Mouse (Mus musculus) intestine, postnatal 0 days (tissue): ENCODE measurements around the gene Adamts12. TPM values are rescaled to one million over a fixed set of nuclear protein-coding genes. Genes with fewer than 3 reads are reported as not detected.

ENCODE experiments used
- ATAC-seq: fragments of 200-750 bp; cut with Nextera tagmentation; 2 replicates; pipeline ENCODE4 v1.8.0; 2017; ENCODE audit warnings: mild to moderate bottlenecking, moderate TSS enrichment, moderate library complexity
- H3K27ac ChIP-seq: fragments of 300-500 bp; sonication (generic); 2 replicates; pipeline ENCODE4 v1.5.1; 2014; ENCODE audit warnings: mild to moderate bottlenecking, low read depth, low read length, moderate library complexity
- H3K27me3 ChIP-seq: fragments of 300-500 bp; sonication (generic); replicated peaks from 2 replicates; pipeline ENCODE4 v1.6.1; 2014; ENCODE audit warnings: low read length, mixed read lengths; ENCODE audit not compliant: control insufficient read depth, insufficient read depth
- H3K36me3 ChIP-seq: fragments of 300-500 bp; sonication (generic); 2 replicates; pipeline ENCODE4 v1.6.1; 2014; ENCODE audit warnings: mild to moderate bottlenecking, moderate library complexity; ENCODE audit not compliant: control insufficient read depth, insufficient read depth
- H3K4me1 ChIP-seq: fragments of 300-500 bp; sonication (generic); replicated peaks from 2 replicates; pipeline ENCODE4 v1.6.1; 2014; ENCODE audit warnings: antibody characterized with exemption, low read length, mixed read lengths; ENCODE audit not compliant: control insufficient read depth, insufficient read depth
- H3K4me2 ChIP-seq: fragments of 300-500 bp; sonication (generic); replicated peaks from 2 replicates; pipeline ENCODE4 v1.6.1; 2014; ENCODE audit warnings: low read depth, mild to moderate bottlenecking, moderate library complexity
- H3K4me3 ChIP-seq: fragments of 300-500 bp; sonication (generic); 2 replicates; pipeline ENCODE4 v1.5.1; 2014; ENCODE audit warnings: low read depth, low read length
- H3K9ac ChIP-seq: fragments of 300-500 bp; sonication (generic); 2 replicates; pipeline ENCODE4 v1.6.1; 2014; ENCODE audit warnings: mild to moderate bottlenecking, low read depth, low read length
- H3K9me3 ChIP-seq: fragments of 300-500 bp; sonication (generic); 2 replicates; pipeline ENCODE4 v1.6.1; 2016; ENCODE audit warnings: mixed run types; ENCODE audit not compliant: control insufficient read depth
- CTCF ChIP-seq: sonication (generic); IDR thresholded peaks from 2 replicates; pipeline ENCODE4 v1.5.1; 2016; ENCODE audit warnings: low read depth, mild to moderate bottlenecking, control low read depth, antibody characterized with exemption, moderate library complexity
- WGBS: fragments of 180-500 bp; shearing (Covaris S2); extraction: QIAGEN DNeasy Blood & Tissue Kit; methylation state at CpG from one replicate; pipeline ENCODE4 v1.1.7; 2014; 5-methylcytosine and 5-hydroxymethylcytosine counted together
- polyA plus RNA-seq: library from polyadenylated mRNA; unstranded; fragments of >200 nt; fragmentation: Nextera tagmentation; extraction: Ambion mirVana; gene quantifications from 2 replicates; pipeline ENCODE4 v1.2.1, GENCODE M21; 2015

Adamts12 gene
- polyA plus RNA-seq, 1 experiment from 2014 or later = 0.70 TPM

DNA sequence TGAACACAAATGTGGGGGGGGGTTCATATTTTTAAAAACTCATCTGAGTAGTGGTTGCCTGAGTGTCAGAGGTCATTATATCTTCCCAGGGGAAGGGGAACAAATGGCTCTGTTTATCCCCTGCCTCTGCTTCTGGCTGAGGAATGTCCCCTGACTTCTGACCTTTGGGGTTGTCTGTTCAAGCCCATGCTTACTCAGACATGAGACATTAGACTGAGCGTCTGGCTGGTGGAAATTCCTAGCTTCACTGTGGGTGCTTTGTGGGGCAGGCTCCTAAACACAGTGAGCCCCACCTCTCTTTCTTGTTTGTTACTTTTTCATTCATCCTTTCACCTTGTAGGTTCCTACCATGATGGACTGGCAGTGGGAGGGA is 20.4 kb downstream of the Adamts12 start:
- H3K9ac ChIP-seq = no peak overlapping the region
- H3K9me3 ChIP-seq = no peaks in the 10 kb centered on the region
- H3K36me3 ChIP-seq = no peaks in the 10 kb centered on the region
- ATAC-seq = no peak
- no peaks in the 10 kb centered on the region for H3K4me1 ChIP-seq
- H3K4me3 ChIP-seq = no peak overlapping the region
- 47% methylated on average over 1 of the region's 1 CpGs for WGBS
- H3K27me3 ChIP-seq = no peaks in the 10 kb centered on the region
- no peak overlapping the region for H3K4me2 ChIP-seq
- no peak for TF ChIP-seq CTCF
- no peak overlapping the region for H3K27ac ChIP-seq

DNA sequence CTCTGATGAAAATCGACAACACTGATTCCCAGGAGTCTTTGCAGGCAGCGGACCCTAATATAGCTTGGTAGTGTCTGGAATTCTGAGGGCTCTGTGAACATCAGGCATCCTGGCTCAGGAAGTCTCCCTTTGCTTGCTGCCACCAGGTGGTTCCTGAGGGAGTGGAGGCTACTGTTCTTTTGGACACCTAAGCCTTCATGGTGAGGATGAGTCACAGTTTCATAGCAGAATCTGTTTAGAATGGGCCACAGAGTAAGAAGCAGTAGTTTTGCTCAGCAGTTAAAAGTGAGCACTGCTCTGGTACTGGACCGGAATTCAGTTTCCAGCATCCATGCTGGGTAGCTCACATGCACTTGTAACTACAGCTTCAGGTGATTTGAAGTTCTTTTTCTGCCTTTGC is 24.9 kb downstream of the Adamts12 start:
- TF ChIP-seq CTCF = no peak
- Histone ChIP-seq H3K36me3 (no peaks in the 10 kb centered on the region), H3K4me3 (no peak overlapping the region), H3K9ac (no peak overlapping the region), H3K27me3 (no peaks in the 10 kb centered on the region), H3K9me3 (no peaks in the 10 kb centered on the region), H3K4me1 (no peaks in the 10 kb centered on the region), H3K27ac (no peak overlapping the region), H3K4me2 (no peak overlapping the region)
- ATAC-seq = no peak
- 79% methylated on average over 3 of the region's 3 CpGs for WGBS

DNA sequence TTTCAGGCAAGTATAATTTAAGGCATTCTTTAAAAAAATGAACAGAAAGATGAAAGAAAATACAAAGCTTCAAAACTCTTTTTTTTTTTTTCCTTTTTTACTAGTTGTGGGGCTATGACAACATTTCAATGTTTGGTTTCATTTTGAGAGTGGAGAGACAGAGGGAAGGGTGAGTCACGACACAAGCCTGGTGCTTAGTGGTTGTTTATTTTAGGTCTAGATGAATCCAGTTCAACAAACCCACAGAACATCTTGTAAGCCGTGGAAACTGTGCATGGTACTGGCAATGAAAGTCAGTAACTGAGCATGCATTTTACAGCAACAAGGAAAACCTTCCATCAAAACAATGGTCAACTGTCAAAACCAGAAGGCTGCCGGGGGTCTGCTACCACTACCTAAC is 31.0 kb downstream of the Adamts12 start:
- Histone ChIP-seq H3K4me3 (no peak overlapping the region), H3K9ac (no peak overlapping the region), H3K4me2 (no peak overlapping the region), H3K9me3 (no peaks in the 10 kb centered on the region), H3K27ac (no peak overlapping the region), H3K36me3 (no peaks in the 10 kb centered on the region), H3K4me1 (no peaks in the 10 kb centered on the region), H3K27me3 (no peaks in the 10 kb centered on the region)
- 37% methylated on average over 3 of the region's 3 CpGs for WGBS
- ATAC-seq = no peak
- TF ChIP-seq CTCF = no peak

DNA sequence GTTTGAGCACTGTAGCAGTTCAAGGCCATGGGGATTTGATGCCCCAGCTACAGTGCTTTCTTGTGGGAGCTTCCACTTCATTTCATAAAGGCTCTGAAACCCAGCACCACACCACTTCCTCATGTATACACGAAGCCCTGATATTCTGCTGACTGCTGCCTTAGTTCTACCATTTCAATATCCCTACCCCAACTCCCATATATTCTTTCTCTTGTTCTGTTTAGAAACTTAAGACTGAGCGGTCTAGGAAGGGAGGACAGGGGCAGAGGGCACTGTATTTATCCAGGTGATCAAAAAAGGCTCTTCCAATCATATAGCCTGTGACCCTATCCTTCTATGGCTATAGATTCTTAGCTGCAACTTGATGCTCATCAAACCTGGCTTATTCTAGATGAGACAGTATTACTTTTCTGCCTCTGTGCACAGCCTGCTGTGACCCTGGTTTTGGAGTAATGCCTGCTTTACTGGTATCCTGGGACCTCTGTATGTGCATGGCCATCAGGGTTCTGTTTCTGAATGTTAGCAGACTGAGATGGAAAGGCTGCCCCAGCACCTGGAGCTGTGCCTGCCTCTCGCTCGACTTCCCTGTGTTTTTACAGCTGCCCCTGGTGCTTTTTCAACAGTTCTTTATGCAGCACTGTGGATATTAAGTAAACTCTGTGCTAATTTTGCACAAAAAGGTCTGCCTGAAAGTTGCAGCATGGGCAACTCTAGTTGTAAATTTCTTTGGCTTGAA is 33.5 kb downstream of the Adamts12 start:
- H3K4me3 ChIP-seq = no peak overlapping the region
- no peaks in the 10 kb centered on the region for H3K27me3 ChIP-seq
- no peaks in the 10 kb centered on the region for H3K4me1 ChIP-seq
- TF ChIP-seq CTCF = no peak
- H3K36me3 ChIP-seq = no peaks in the 10 kb centered on the region
- WGBS = 70% methylated on average over 4 of the region's 4 CpGs
- H3K27ac ChIP-seq = no peak overlapping the region
- ATAC-seq = no peak
- no peak overlapping the region for H3K4me2 ChIP-seq
- H3K9me3 ChIP-seq = no peaks in the 10 kb centered on the region
- no peak overlapping the region for H3K9ac ChIP-seq

DNA sequence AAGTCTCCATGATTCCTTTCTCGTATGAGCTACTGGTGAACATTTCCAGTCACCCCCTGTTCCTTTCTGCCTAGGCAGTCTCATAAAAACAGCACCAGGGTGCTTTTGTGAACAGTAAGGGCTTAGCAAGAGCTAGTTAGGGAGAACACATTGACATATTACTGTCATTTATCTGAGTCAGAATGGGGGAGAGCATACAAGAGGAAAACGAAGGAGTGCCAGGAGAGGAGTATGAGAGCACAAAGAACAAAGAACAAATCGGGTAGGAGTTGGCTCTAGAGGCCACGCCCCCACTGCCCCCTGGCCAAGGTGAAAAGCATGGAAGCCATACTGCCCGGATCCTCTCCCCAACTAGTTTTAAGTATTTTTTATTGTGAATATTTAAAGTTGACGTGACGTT is 34.4 kb downstream of the Adamts12 start:
- H3K4me2 ChIP-seq = no peak overlapping the region
- H3K36me3 ChIP-seq = no peaks in the 10 kb centered on the region
- no peak overlapping the region for H3K9ac ChIP-seq
- no peaks in the 10 kb centered on the region for H3K4me1 ChIP-seq
- no peak for ATAC-seq
- H3K4me3 ChIP-seq = no peak overlapping the region
- no peaks in the 10 kb centered on the region for H3K9me3 ChIP-seq
- WGBS = 75% methylated on average over 7 of the region's 7 CpGs
- no peak overlapping the region for H3K27ac ChIP-seq
- H3K27me3 ChIP-seq = no peaks in the 10 kb centered on the region
- TF ChIP-seq CTCF = no peak

DNA sequence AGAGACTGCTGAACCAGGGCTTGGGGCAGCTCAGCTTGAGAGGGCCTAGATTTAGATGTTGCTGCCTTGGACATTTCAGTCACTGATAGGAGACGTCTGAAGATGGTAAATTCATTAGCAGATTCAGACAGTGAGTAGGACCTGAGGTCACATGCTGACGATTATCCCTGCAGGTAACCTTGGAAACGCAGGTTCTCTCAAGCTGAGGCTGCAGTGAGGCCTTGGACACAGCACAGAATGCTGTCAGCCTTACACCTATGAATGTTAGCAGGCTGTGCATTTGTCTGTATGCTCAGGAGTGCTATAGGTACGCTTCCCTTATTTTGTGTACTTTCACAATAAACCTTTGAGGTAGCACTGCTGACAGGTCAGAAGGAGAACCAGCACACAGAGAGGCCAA is 36.3 kb downstream of the Adamts12 start:
- no peaks in the 10 kb centered on the region for H3K4me1 ChIP-seq
- no peak for ATAC-seq

More for the DNA sequence above, 36.3 kb downstream of the Adamts12 start:
- Histone ChIP-seq H3K4me2 (no peak overlapping the region), H3K27ac (no peak overlapping the region), H3K9me3 (no peaks in the 10 kb centered on the region), H3K36me3 (no peaks in the 10 kb centered on the region), H3K4me3 (no peak overlapping the region), H3K9ac (no peak overlapping the region), H3K27me3 (no peaks in the 10 kb centered on the region)
- 67% methylated on average over 4 of the region's 4 CpGs for WGBS
- TF ChIP-seq CTCF = no peak
